24 mouse cellular contexts compared by ENCODE assay signal in genomic region chr3:144137483-144137882, GRCm38 (mm10).
"Had no signal": no experiment of that assay in that cellular context is flagged by ENCODE, and none has a peak within 500 bp of the region (broad histone marks: within the 10 kb centered on the region; RNA-seq: fewer than 3 reads in every experiment).

No protein-coding gene starts in this region.

- H3K4me3 ChIP-seq: lung, embryonic 15.5 days; megakaryocyte, embryonic 14.5 days; midbrain, embryonic 12.5 days; myocyte; neural tube, embryonic 13.5 days; neural tube, embryonic 15.5 days; stomach, embryonic 15.5 days had no signal

- ATAC-seq: liver, postnatal 0 days; lung, postnatal 0 days; midbrain, embryonic 16.5 days had no signal

- DNase-seq: liver, postnatal 0 days; lung, adult 2 months; lung, postnatal 14 days; lung, postnatal 36 days; midbrain, embryonic 14.5 days; retina, postnatal 1 day; right cerebral cortex, adult 18-20 months; right cerebral cortex, postnatal 25 days; right cerebral cortex, postnatal 4 days; spleen, adult 18-20 months; thymus, adult 2 months; thymus, postnatal 25 days; thymus, postnatal 4 days had no signal

- H3K9ac ChIP-seq: liver, postnatal 0 days; lung, embryonic 15.5 days; midbrain, embryonic 12.5 days; neural tube, embryonic 13.5 days; neural tube, embryonic 15.5 days; stomach, embryonic 15.5 days had no signal

- H3K36me3 ChIP-seq: lung, embryonic 15.5 days; midbrain, embryonic 12.5 days; neural tube, embryonic 13.5 days; neural tube, embryonic 15.5 days; stomach, embryonic 15.5 days had no signal

- H3K27me3 ChIP-seq: lung, embryonic 15.5 days; megakaryocyte, embryonic 14.5 days; midbrain, embryonic 12.5 days; neural tube, embryonic 13.5 days; neural tube, embryonic 15.5 days; stomach, embryonic 15.5 days had no signal

- H3K27ac ChIP-seq: lung, embryonic 15.5 days; macrophage; midbrain, embryonic 12.5 days; neural tube, embryonic 13.5 days; neural tube, embryonic 15.5 days; stomach, embryonic 15.5 days; stomach, postnatal 0 days had no signal

- H3K4me1 ChIP-seq: lung, embryonic 15.5 days; megakaryocyte, embryonic 14.5 days; midbrain, embryonic 12.5 days; stomach, embryonic 15.5 days had no signal

- H3K9me3 ChIP-seq: lung, embryonic 15.5 days; midbrain, embryonic 12.5 days; neural tube, embryonic 13.5 days; neural tube, embryonic 15.5 days; stomach, embryonic 15.5 days had no signal

- H3K4me2 ChIP-seq: lung, embryonic 15.5 days; midbrain, embryonic 12.5 days; neural tube, embryonic 13.5 days; neural tube, embryonic 15.5 days; stomach, embryonic 15.5 days had no signal
